Mouse (Mus musculus) midbrain, postnatal 0 days (tissue): ENCODE data around the gene Trappc5. TPM values are rescaled to one million over a fixed set of nuclear protein-coding genes. Genes with fewer than 3 reads are reported as not detected.

Experiments
- ATAC-seq: fragments of 200-750 bp; cut with Nextera tagmentation; 2 replicates; pipeline ENCODE4 v1.8.0; 2017; ENCODE audit warnings: moderate number of reproducible peaks, mild to moderate bottlenecking, moderate TSS enrichment, moderate library complexity; ENCODE audit not compliant: low FRiP score
- DNase-seq: peaks from one replicate; pipeline ENCODE4 v3.0.0-alpha.2; 2015; ENCODE audit warnings: low spot score
- H3K27ac ChIP-seq: fragments of 300-500 bp; sonication (generic); 2 replicates; pipeline ENCODE4 v1.5.1; 2014; ENCODE audit warnings: low read depth, mild to moderate bottlenecking, low read length, mixed read lengths
- H3K27me3 ChIP-seq: fragments of 300-500 bp; sonication (generic); 2 replicates; pipeline ENCODE4 v1.6.1; 2014; ENCODE audit warnings: low read length, control low read depth, mixed read lengths; ENCODE audit not compliant: insufficient read depth
- H3K36me3 ChIP-seq: fragments of 300-500 bp; sonication (generic); 2 replicates; pipeline ENCODE4 v1.6.1; 2014; ENCODE audit warnings: low read length, control low read depth, mixed read lengths; ENCODE audit not compliant: insufficient read depth
- H3K4me1 ChIP-seq: fragments of 300-500 bp; sonication (generic); 2 replicates; pipeline ENCODE4 v1.6.1; 2014; ENCODE audit warnings: mild to moderate bottlenecking, control low read depth, antibody characterized with exemption, low read length, mixed read lengths; ENCODE audit not compliant: insufficient read depth
- H3K4me2 ChIP-seq: fragments of 300-500 bp; sonication (generic); 2 replicates; pipeline ENCODE4 v1.6.1; 2014; ENCODE audit warnings: low read depth, mild to moderate bottlenecking, low read length, mixed read lengths; ENCODE audit not compliant: poor library complexity, severe bottlenecking
- H3K4me3 ChIP-seq: fragments of 300-500 bp; sonication (generic); 2 replicates; pipeline ENCODE4 v1.5.1; 2014; ENCODE audit warnings: low read depth, mild to moderate bottlenecking, low read length, moderate library complexity
- H3K9ac ChIP-seq: fragments of 300-500 bp; sonication (generic); replicated peaks from 2 replicates; pipeline ENCODE4 v1.6.1; 2014; ENCODE audit warnings: mild to moderate bottlenecking, low read length, moderate library complexity, mixed read lengths; ENCODE audit not compliant: poor library complexity, severe bottlenecking
- H3K9me3 ChIP-seq: fragments of 300-500 bp; sonication (generic); 2 replicates; pipeline ENCODE4 v1.6.1; 2016; ENCODE audit warnings: low read length, control low read depth
- CTCF ChIP-seq: IDR thresholded peaks from 2 replicates; pipeline ENCODE4 v1.5.1; 2016; ENCODE audit warnings: antibody characterized with exemption, mild to moderate bottlenecking
- WGBS: fragments of 180-500 bp; shearing (Covaris S2); extraction: QIAGEN DNeasy Blood & Tissue Kit; methylation state at CpG from one replicate; pipeline ENCODE4 v1.1.7; 2014; 5-methylcytosine and 5-hydroxymethylcytosine counted together
- polyA plus RNA-seq: library from polyadenylated mRNA; unstranded; fragments of >200 nt; fragmentation: Nextera tagmentation; extraction: Ambion mirVana; gene quantifications from 2 replicates; pipeline ENCODE4 v1.2.1, GENCODE M21; 2015
- total RNA-seq: library from RNA; depleted of rRNA; stranded (reverse); fragments of >200 nt; gene quantifications from 2 replicates; pipeline ENCODE4 v1.2.3, GENCODE M21; 2014

The Trappc5 gene
- total and polyA plus RNA-seq, 2 experiments from 2014 or later, result 59.7 to 68.3 TPM

DNA sequence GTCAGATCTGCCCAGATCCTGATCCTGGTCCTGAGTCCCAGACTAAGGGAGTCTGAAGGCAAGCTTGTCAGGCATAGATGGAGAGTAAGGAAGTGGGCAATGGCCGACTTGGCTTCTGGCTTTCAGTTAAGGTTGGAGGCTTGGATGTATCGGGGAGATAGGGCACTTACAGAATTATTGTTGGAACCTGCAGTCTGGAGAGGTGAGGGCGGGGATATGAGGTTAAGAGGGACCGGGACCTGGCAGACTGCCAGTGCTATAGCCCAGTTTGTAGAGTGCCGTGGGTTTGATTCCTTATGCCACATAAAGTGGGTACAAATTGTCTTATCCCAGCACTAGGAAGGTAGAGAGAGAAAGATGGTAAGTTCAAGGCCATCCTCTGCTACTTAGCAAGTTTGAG is 3.6 kb downstream of the Trappc5 start:
- no peak for TF ChIP-seq CTCF
- H3K27me3 ChIP-seq, result no peaks in the 10 kb centered on the region
- ATAC-seq (no peak), DNase-seq (no peak)
- no peak overlapping the region for H3K9ac ChIP-seq
- H3K9me3 ChIP-seq, result no peaks in the 10 kb centered on the region
- WGBS, result 94% methylated on average over 5 of the region's 5 CpGs
- H3K4me3 ChIP-seq, result no peak overlapping the region
- 0 out of 2 replicates have a peak, but pooled peaks cover 2% of the 10 kb centered on the region for H3K4me1 ChIP-seq
- no peak overlapping the region for H3K4me2 ChIP-seq
- peaks cover 25% of the 10 kb centered on the region for H3K36me3 ChIP-seq
- no peak overlapping the region for H3K27ac ChIP-seq

- H3K9ac ChIP-seq, result no peak overlapping the region
- TF ChIP-seq CTCF, result no peak
- no peaks in the 10 kb centered on the region for H3K9me3 ChIP-seq
- WGBS, result 94% methylated on average over 5 of the region's 5 CpGs
- H3K4me3 ChIP-seq, result no peak overlapping the region
- H3K4me1 ChIP-seq, result 0 out of 2 replicates have a peak, but pooled peaks cover under 1% of the 10 kb centered on the region
- H3K36me3 ChIP-seq, result peaks cover 25% of the 10 kb centered on the region
- H3K27me3 ChIP-seq, result no peaks in the 10 kb centered on the region
- DNase-seq, result peak; percentile 54
- H3K4me2 ChIP-seq, result no peak overlapping the region
- H3K27ac ChIP-seq, result no peak overlapping the region
- ATAC-seq, result no peak
Measured at GRCm38 (mm10) chr8:3682435-3682834, 6.3 kb downstream of the Trappc5 start.

DNA sequence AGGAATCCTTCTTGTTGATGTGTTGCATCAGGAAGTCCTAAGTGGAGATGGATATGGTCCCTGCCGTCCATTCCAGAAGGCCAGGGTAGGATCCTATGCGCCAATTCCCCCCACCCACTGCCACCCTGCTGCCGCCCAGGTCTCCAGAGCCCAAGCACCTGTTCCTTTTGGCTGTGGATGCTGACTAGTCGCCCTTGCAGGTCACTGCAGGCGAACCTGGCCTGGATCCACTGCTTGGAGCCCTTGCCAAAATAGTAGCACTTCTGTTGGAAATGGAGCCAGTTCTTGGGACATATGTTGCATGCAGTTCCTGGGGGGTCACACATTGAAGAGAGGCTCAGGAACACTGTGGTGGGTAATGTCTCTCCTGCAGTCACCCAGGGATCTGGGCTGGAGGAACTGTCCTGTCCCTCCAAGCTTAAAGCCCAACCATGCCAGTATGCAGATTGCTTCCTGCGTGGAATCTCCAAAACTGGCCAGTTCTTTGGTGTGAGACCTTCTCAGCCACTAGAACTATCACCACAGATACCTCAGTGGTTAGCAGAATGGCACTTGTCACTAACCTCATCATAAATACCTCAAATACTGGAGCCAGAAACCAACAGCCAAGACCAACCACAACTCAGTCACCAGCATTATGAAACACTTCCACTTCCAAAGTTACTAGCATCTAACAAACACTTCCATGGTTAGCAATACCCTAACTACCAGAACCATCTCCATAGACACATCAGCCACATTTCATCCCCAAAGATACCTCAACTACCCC is 7.5 kb downstream of the Trappc5 start:
- Histone ChIP-seq H3K4me2 (no peak overlapping the region), H3K4me3 (no peak overlapping the region), H3K27ac (no peak overlapping the region), H3K9me3 (no peaks in the 10 kb centered on the region), H3K4me1 (no peaks in the 10 kb centered on the region), H3K36me3 (peaks cover 25% of the 10 kb centered on the region), H3K9ac (no peak overlapping the region), H3K27me3 (no peaks in the 10 kb centered on the region)
- peak; percentile 57 for DNase-seq
- WGBS, result 80% methylated on average over 6 of the region's 6 CpGs
- TF ChIP-seq CTCF, result no peak
- ATAC-seq, result no peak

DNA sequence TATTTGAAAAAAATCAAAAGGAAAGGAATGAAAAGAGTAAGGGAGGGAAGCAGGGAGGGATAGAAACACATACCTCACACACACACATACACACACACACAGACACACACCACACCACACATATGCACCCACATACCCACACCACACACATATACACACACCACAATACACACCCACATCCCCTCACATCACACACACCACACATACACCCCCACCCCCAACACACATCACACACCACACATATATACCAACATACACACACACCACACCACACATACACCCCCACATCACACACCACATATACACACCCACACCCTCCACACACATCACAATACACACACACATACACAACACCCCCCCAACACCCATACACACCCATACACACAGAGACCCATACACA is 8.4 kb downstream of the Trappc5 start:
- Histone ChIP-seq H3K4me2 (no peak overlapping the region), H3K27me3 (no peaks in the 10 kb centered on the region), H3K4me3 (no peak overlapping the region), H3K9me3 (no peaks in the 10 kb centered on the region), H3K4me1 (no peaks in the 10 kb centered on the region), H3K9ac (no peak overlapping the region), H3K27ac (no peak overlapping the region), H3K36me3 (peaks cover 18% of the 10 kb centered on the region)
- ATAC-seq (peak; percentile 45; the same call in 1 of the 2 replicates), DNase-seq (no peak)
- no peak for TF ChIP-seq CTCF

GRCm38 (mm10) chr8:3685422-3685821 is 9.3 kb downstream of the Trappc5 start:
- no peak overlapping the region for H3K9ac ChIP-seq
- ATAC-seq (no peak), DNase-seq (no peak)
- WGBS, result 69% methylated on average over 5 of the region's 5 CpGs
- peaks cover 11% of the 10 kb centered on the region; the same call in 1 of the 2 replicates for H3K36me3 ChIP-seq
- H3K27me3 ChIP-seq, result no peaks in the 10 kb centered on the region
- no peaks in the 10 kb centered on the region for H3K4me1 ChIP-seq
- H3K9me3 ChIP-seq, result no peaks in the 10 kb centered on the region
- H3K4me3 ChIP-seq, result no peak overlapping the region
- H3K27ac ChIP-seq, result no peak overlapping the region
- no peak for TF ChIP-seq CTCF
- no peak overlapping the region for H3K4me2 ChIP-seq

- H3K4me3 ChIP-seq, result no peak overlapping the region
- ATAC-seq (no peak), DNase-seq (no peak)
- no peaks in the 10 kb centered on the region for H3K9me3 ChIP-seq
- H3K9ac ChIP-seq, result no peak overlapping the region
- WGBS, result 75% methylated on average over 6 of the region's 6 CpGs
- no peak overlapping the region for H3K27ac ChIP-seq
- no peak overlapping the region for H3K4me2 ChIP-seq
- no peaks in the 10 kb centered on the region for H3K27me3 ChIP-seq
- H3K4me1 ChIP-seq, result no peaks in the 10 kb centered on the region
- no peaks in the 10 kb centered on the region; the same call in 1 of the 2 replicates for H3K36me3 ChIP-seq
- no peak for TF ChIP-seq CTCF
Measured at GRCm38 (mm10) chr8:3687537-3687936, 11.4 kb downstream of the Trappc5 start.
